Mouse (Mus musculus): ENCODE results near the gene Ift52.

The Ift52 gene

GRCm38 (mm10) chr2:163016916-163017743, at the start of gene Ift52:
Gene Ift52, plus strand, starts transcription at chr2:163017354.
- DNase-seq (ENCODE audit: low spot score in 2 of 2): peak; percentile 84 to 89

GRCm38 (mm10) chr2:162968357-162968756, 48.8 kb upstream of the Ift52 start:
- peak; percentile 12 to 62 for DNase-seq (ENCODE audit: low spot score in 2 of 2)

GRCm38 (mm10) chr2:162969101-162969500, 48.1 kb upstream of the Ift52 start:
- no peak for DNase-seq (ENCODE audit: low spot score in 2 of 2)

DNA sequence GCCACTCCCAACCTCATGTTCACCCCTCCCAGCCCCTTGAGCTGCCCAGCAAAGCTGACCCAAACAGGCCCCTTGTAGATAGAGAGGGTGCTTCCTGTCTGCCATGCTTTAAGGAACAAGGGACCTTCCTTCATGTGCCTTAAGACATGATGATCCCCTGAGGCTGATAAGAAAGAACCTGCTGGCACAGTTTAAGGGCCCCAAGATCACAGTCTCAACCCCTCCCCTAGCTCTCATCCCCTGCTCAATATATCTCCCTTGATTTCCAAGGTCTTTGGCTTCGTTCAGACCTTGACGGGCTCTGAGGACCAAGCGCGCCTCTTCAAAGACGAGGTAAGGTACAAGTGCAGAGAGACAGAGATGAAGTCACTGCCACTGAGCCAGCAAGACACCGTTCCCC, 46.3 kb upstream of the Ift52 start:
- no peak for DNase-seq (ENCODE audit: low spot score in 2 of 2)

GRCm38 (mm10) chr2:162972752-162973151, 44.4 kb upstream of the Ift52 start:
- DNase-seq (ENCODE audit: low spot score in 2 of 2): no peak

DNA sequence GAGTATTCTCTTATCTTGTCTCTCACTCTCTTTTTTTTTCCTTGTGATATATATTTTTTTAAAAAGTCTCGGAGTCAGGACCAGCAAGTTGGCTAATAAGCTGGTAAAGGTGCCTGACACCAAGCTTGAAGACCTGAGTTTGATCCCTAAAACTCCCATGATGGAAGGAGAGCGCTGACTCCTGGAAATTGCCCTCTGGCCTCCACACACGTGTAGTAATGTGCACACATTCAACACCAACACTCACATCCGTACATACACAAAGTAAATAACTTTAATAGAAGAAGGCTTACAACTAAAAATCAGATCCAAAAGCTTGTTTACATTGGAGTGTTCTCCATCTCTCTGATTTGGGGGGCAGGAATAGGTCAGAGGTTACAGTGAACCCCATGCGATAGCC, 43.9 kb upstream of the Ift52 start:
- no peak for DNase-seq (ENCODE audit: low spot score in 2 of 2)

GRCm38 (mm10) chr2:162973637-162974036, 43.5 kb upstream of the Ift52 start:
- no peak for DNase-seq (ENCODE audit: low spot score in 2 of 2)

DNA sequence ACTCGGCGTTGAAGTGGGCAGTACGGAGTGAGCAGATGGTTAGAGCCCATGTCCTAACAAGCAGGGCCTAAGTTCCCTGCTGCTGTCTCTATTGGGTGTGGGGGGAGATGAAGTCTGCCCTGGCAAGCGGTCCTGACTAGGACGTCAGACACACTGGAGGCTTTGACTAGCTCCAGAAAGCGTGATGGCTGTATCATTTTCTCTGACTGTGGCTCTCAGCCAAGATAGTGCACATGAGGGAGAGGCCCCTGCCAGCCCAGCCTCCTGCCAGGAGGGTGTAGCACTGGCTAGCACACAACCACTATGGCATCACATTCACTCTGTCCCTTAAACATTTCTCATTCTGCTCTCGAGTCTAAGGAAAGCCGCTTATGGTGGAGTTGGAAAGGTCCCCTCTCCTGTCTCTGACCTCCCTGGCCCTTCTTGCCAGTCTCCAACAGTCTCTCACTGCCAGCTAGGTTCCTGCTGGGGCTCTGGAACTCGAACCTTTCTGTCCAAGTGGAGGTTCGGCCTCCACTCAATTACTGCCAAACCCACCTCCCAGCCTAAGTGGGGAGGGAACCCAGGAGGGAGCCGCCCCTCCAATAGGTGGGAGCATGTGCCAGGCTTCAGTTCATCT, 41.9 kb upstream of the Ift52 start:
- no peak for DNase-seq (ENCODE audit: low spot score in 2 of 2)

- no peak for DNase-seq (ENCODE audit: low spot score in 2 of 2)
Measured at GRCm38 (mm10) chr2:162976001-162976400, 41.2 kb upstream of the Ift52 start.

DNA sequence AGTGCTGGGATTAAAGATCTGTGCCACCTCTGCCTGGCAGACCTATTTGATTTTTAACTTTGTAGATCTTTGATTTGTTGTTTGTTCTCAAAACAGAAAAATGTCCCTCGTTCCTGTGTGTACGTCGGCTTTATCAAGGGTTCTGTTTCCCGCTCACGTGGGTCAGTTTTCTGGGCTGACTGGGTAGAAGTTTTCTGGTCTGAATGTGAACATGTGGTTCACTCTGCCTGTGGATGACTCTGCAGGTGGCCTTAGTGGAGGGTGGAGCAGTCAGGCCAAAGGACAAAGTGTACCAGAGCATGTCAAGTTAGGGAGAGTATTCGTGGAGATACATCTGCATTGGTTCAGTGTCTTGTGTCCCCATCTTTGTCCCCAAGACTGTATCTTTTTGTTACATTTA, 32.8 kb upstream of the Ift52 start:
- no peak for DNase-seq (ENCODE audit: low spot score in 2 of 2)

DNA sequence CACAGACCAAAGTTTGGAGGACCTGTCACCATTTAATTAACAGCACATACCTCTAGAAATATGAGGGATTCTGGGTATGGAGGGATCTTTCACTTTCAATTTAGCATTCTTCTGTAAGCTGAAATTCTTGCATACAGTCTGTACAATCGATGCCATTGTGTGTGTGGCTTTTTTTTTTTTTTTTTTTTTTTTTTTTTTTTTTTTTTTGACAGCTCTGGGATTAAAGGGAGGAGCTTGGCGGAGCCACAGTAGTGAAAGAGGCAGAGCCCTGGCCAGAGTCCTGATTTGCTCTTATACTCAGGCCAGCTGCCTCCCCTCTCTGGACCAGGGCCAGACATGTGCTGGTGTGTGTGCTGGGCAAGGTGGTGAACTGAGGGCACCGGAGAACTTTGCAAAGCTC, 31.2 kb upstream of the Ift52 start:
- no peak for DNase-seq (ENCODE audit: low spot score in 2 of 2)

DNA sequence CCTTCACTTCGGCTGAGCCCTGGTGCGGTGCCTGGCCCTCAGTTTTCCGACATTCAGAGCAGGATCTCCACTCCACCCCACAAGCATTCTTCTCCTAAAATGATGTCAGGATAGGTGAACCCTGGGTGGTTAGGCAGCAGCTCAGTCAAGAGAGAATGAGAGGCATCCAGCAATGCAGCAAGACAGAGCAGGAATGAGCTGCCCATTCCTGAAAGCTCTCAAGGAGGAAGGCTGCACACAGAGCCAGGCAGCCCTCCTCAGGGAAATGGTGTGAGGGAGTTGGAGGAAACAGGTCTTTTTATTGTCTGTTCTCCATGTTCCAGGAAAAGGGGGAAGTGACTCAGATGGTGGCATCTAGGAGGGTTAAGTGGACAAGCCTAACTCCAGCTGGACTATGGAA, 30.4 kb upstream of the Ift52 start:
- no peak for DNase-seq (ENCODE audit: low spot score in 2 of 2)

DNA sequence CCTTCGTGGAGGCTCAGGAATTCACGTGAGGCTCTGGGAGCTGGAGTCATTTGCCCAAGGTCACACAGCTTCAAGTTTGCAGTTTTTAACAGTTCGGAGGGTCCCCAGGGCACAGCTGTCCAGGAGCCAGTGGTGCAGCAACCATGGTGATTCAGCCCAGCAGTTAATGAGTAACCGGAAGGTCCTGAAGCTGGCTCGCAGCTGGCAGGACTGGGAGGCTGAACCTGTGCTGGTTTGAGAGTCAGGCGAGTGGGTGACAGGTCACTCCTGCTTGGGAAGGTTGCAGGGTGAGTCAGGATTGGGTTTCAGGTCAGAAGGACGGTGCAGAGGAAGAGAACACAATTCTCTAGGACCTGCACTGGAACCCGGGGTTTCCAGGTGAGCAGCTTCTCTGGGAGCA, 29.9 kb upstream of the Ift52 start, which contains the start of gene Sgk2:
Sgk2 (plus strand) TSS at position 113 of the 400 bp plus-strand sequence.
- DNase-seq (ENCODE audit: low spot score in 2 of 2): no peak

GRCm38 (mm10) chr2:162988235-162988634, 28.9 kb upstream of the Ift52 start:
- no peak for DNase-seq (ENCODE audit: low spot score in 2 of 2)

GRCm38 (mm10) chr2:162991394-162992083, 25.6 kb upstream of the Ift52 start:
- DNase-seq (ENCODE audit: low spot score in 2 of 2): no peak

DNA sequence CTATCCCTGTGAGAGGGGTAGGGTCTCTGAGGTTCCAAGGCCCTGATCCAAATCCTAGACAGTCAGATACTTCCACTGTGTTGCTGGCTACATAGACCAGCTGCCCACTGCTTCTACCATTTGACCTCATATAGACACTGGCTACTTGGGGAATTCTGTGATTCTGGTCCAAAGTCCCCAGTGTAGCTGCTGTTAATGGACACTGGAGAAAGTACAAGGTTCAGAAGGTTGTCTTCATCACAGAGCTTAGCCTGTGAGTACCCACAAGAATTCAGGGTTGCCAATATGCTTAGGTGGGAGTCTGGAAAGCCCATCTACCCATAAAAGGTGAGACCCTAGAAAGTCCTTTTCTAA, 25.1 kb upstream of the Ift52 start:
- DNase-seq (ENCODE audit: low spot score in 2 of 2): no peak

GRCm38 (mm10) chr2:162993881-162994616, 23.1 kb upstream of the Ift52 start:
- DNase-seq (ENCODE audit: low spot score in 2 of 2): no peak

- peak; percentile 18 to 71 for DNase-seq (ENCODE audit: low spot score in 2 of 2)
Measured at GRCm38 (mm10) chr2:162998528-162999230, 18.5 kb upstream of the Ift52 start.

GRCm38 (mm10) chr2:162999744-163000143, 17.4 kb upstream of the Ift52 start:
- peak in 1 of 2 experiments; percentile 28 for DNase-seq (ENCODE audit: low spot score in 2 of 2)

DNA sequence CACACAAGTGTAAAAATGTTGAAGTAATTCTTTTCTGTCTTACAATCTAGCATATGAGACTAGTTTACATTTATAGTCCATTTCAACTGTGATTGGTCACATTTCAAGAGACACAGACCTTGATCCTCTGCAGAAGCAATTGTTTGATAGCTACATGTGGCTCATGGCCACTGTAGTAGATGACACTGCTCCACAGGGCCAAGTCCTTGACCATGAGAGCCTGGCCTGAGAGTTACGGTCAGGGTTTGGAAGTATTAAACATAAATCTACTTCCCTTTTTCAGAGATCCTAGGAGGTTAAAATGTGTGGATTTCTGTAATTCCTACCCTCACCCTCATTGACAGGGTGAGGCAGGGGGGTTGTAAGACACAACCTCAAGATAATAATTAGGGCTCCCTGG, 16.1 kb upstream of the Ift52 start:
- DNase-seq (ENCODE audit: low spot score in 2 of 2): no peak

DNA sequence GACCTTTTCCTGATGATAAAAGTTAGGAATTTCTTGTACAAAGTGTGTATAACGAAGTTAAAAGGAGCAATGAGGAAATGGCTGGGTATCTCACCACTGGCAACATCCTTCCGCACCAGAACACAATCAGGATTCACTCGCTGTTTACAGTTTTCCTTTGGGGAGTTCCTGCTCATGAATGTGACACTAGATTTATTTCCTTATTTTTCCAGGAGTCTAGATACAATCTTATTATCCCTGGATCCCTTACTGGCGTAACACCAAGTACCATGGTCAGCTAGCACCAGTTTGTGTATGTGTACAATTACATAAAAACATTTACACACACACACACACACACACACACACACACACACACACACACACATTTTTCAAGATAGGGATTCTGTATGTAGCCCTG, 9.9 kb upstream of the Ift52 start:
- DNase-seq (ENCODE audit: low spot score in 2 of 2): no peak

Measured in thymus, postnatal 10 days (tissue).